Mouse (Mus musculus): ENCODE measurements around the gene Popdc2. TPM values are rescaled to one million over a fixed set of nuclear protein-coding genes. Genes with fewer than 3 reads are reported as not detected.
"Not testable (repeated sequence)": the region's sequence is repeated elsewhere in the genome, so short reads cannot be mapped to it uniquely, and the experiment has no call there.

Gene Popdc2
- 9.9 and 13.7 TPM in 2 replicates for polyA plus RNA-seq (2015; fragmentation: Nextera tagmentation; extraction: Ambion mirVana)

GRCm38 (mm10) chr16:38361933-38362332 is at the start of gene Popdc2:
Gene Popdc2 (plus strand): TSS chr16:38362209.
- ATAC-seq (ENCODE audit: insufficient read depth, low FRiP score, low read depth) = no peak
- no peaks in the 10 kb centered on the region for H3K9me3 ChIP-seq
- H3K4me1 ChIP-seq = peaks cover 8% of the 10 kb centered on the region
- 11% methylated on average over 10 of the region's 10 CpGs for WGBS
- no peak within 1 kb of the TSS for H3K9ac ChIP-seq
- H3K27ac ChIP-seq = 0 out of 2 replicates have a peak within 1 kb of the TSS, but pooled peaks have one; percentile 21
- H3K36me3 ChIP-seq = no peaks in the 10 kb centered on the region
- peak within 1 kb of the TSS; percentile 27 for H3K4me2 ChIP-seq
- H3K4me3 ChIP-seq (replicated peaks) = peak within 1 kb of the TSS; percentile 8
- no peaks in the 10 kb centered on the region for H3K27me3 ChIP-seq (replicated peaks)

GRCm38 (mm10) chr16:38318492-38318891 is 43.5 kb upstream of the Popdc2 start:
- H3K9me3 ChIP-seq = no peaks in the 10 kb centered on the region
- H3K4me1 ChIP-seq = no peaks in the 10 kb centered on the region
- no peak overlapping the region for H3K4me2 ChIP-seq
- 76% methylated on average over 9 of the region's 9 CpGs for WGBS
- H3K27me3 ChIP-seq (replicated peaks) = no peaks in the 10 kb centered on the region
- no peak for ATAC-seq (ENCODE audit: insufficient read depth, low FRiP score, low read depth)
- H3K36me3 ChIP-seq = no peaks in the 10 kb centered on the region
- no peak overlapping the region for H3K9ac ChIP-seq
- H3K27ac ChIP-seq = no peak overlapping the region
- no peak overlapping the region for H3K4me3 ChIP-seq (replicated peaks)

- Histone ChIP-seq H3K9me3 (no peaks in the 10 kb centered on the region), H3K27ac (no peak overlapping the region), H3K4me3 (replicated peaks) (no peak overlapping the region), H3K36me3 (no peaks in the 10 kb centered on the region), H3K4me1 (no peaks in the 10 kb centered on the region), H3K27me3 (replicated peaks) (no peaks in the 10 kb centered on the region), H3K9ac (no peak overlapping the region), H3K4me2 (no peak overlapping the region)
- ATAC-seq (ENCODE audit: insufficient read depth, low FRiP score, low read depth) = no peak
- WGBS = 90% methylated on average over 4 of the region's 4 CpGs
These were observed 42.9 kb upstream of the Popdc2 start for GRCm38 (mm10) chr16:38319087-38319486.

- no peaks in the 10 kb centered on the region for H3K4me1 ChIP-seq
- no peak overlapping the region for H3K27ac ChIP-seq
- no peaks in the 10 kb centered on the region for H3K9me3 ChIP-seq
- peak overlapping the region; percentile 40 for H3K4me2 ChIP-seq
- H3K27me3 ChIP-seq (replicated peaks) = no peaks in the 10 kb centered on the region
- 28% methylated on average over 17 of the region's 17 CpGs for WGBS
- H3K9ac ChIP-seq = no peak overlapping the region
- no peak overlapping the region for H3K4me3 ChIP-seq (replicated peaks)
- H3K36me3 ChIP-seq = no peaks in the 10 kb centered on the region
- no peak for ATAC-seq (ENCODE audit: insufficient read depth, low FRiP score, low read depth)
These were observed 40.5 kb upstream of the Popdc2 start for GRCm38 (mm10) chr16:38321452-38321935.

- no peak overlapping the region for H3K9ac ChIP-seq
These were observed 37.7 kb upstream of the Popdc2 start for GRCm38 (mm10) chr16:38324311-38324710.

GRCm38 (mm10) chr16:38326778-38327397 is 35.1 kb upstream of the Popdc2 start:
- no peaks in the 10 kb centered on the region for H3K27me3 ChIP-seq (replicated peaks)
- H3K4me3 ChIP-seq (replicated peaks) = no peak overlapping the region
- H3K9me3 ChIP-seq = no peaks in the 10 kb centered on the region
- H3K27ac ChIP-seq = no peak overlapping the region
- no peak overlapping the region for H3K9ac ChIP-seq
- WGBS = 86% methylated on average over 11 of the region's 11 CpGs
- H3K4me2 ChIP-seq = no peak overlapping the region
- H3K36me3 ChIP-seq = no peaks in the 10 kb centered on the region
- no peaks in the 10 kb centered on the region for H3K4me1 ChIP-seq
- no peak for ATAC-seq (ENCODE audit: insufficient read depth, low FRiP score, low read depth)

More at GRCm38 (mm10) chr16:38324311-38324710, 37.7 kb upstream of the Popdc2 start:
- 93% methylated on average over 15 of the region's 15 CpGs for WGBS
- no peak overlapping the region for H3K27ac ChIP-seq
- no peak overlapping the region for H3K4me2 ChIP-seq
- H3K4me3 ChIP-seq (replicated peaks) = no peak overlapping the region
- no peak for ATAC-seq (ENCODE audit: insufficient read depth, low FRiP score, low read depth)
- no peaks in the 10 kb centered on the region for H3K27me3 ChIP-seq (replicated peaks)
- no peaks in the 10 kb centered on the region for H3K9me3 ChIP-seq
- H3K4me1 ChIP-seq = no peaks in the 10 kb centered on the region
- no peaks in the 10 kb centered on the region for H3K36me3 ChIP-seq

- Histone ChIP-seq H3K9me3 (no peaks in the 10 kb centered on the region), H3K4me1 (no peaks in the 10 kb centered on the region), H3K27ac (no peak overlapping the region), H3K4me2 (no peak overlapping the region), H3K9ac (no peak overlapping the region), H3K36me3 (no peaks in the 10 kb centered on the region), H3K4me3 (replicated peaks) (no peak overlapping the region), H3K27me3 (replicated peaks) (no peaks in the 10 kb centered on the region)
- ATAC-seq (ENCODE audit: insufficient read depth, low FRiP score, low read depth) = no peak
- 83% methylated on average over 3 of the region's 3 CpGs for WGBS
These were observed 32.7 kb upstream of the Popdc2 start for GRCm38 (mm10) chr16:38329340-38329739.

GRCm38 (mm10) chr16:38334431-38334830 is 27.6 kb upstream of the Popdc2 start:
- Histone ChIP-seq H3K4me3 (replicated peaks) (no peak overlapping the region), H3K9ac (no peak overlapping the region), H3K36me3 (no peaks in the 10 kb centered on the region), H3K27ac (no peak overlapping the region), H3K27me3 (replicated peaks) (no peaks in the 10 kb centered on the region), H3K4me1 (no peaks in the 10 kb centered on the region), H3K9me3 (no peaks in the 10 kb centered on the region), H3K4me2 (no peak overlapping the region)
- no peak for ATAC-seq (ENCODE audit: insufficient read depth, low FRiP score, low read depth)
- 27% methylated on average over 6 of the region's 6 CpGs for WGBS

GRCm38 (mm10) chr16:38338077-38338476 is 23.9 kb upstream of the Popdc2 start:
- H3K4me1 ChIP-seq; H3K36me3 ChIP-seq; H3K4me3 ChIP-seq (replicated peaks); H3K9me3 ChIP-seq; ATAC-seq (ENCODE audit: insufficient read depth, low FRiP score, low read depth); H3K27ac ChIP-seq; H3K27me3 ChIP-seq (replicated peaks); H3K4me2 ChIP-seq; H3K9ac ChIP-seq: not testable (repeated sequence)
- WGBS = 83% methylated on average over 4 of the region's 4 CpGs

- WGBS = 12% methylated on average over 30 of the region's 30 CpGs
- ATAC-seq (ENCODE audit: insufficient read depth, low FRiP score, low read depth) = peak; percentile 82
- Histone ChIP-seq H3K4me3 (replicated peaks) (peak within 1 kb of the TSS; percentile 35), H3K9me3 (no peaks in the 10 kb centered on the region), H3K9ac (no peak within 1 kb of the TSS), H3K27ac (no peak within 1 kb of the TSS), H3K4me2 (peak within 1 kb of the TSS; percentile 74), H3K27me3 (replicated peaks) (no peaks in the 10 kb centered on the region), H3K4me1 (peaks cover 8% of the 10 kb centered on the region), H3K36me3 (no peaks in the 10 kb centered on the region)
These were observed 20.3 kb upstream of the Popdc2 start, which contains the start of gene Maats1 for GRCm38 (mm10) chr16:38341396-38342324. Gene Maats1 (minus strand): TSS chr16:38342143.

- ATAC-seq (ENCODE audit: insufficient read depth, low FRiP score, low read depth) = no peak
- peaks cover 16% of the 10 kb centered on the region for H3K4me1 ChIP-seq
- H3K9me3 ChIP-seq = no peaks in the 10 kb centered on the region
- H3K27ac ChIP-seq = no peak overlapping the region
- H3K9ac ChIP-seq = no peak overlapping the region
- WGBS = 65% methylated on average over 3 of the region's 3 CpGs
- no peak overlapping the region for H3K4me2 ChIP-seq
- no peak overlapping the region for H3K4me3 ChIP-seq (replicated peaks)
- no peaks in the 10 kb centered on the region for H3K27me3 ChIP-seq (replicated peaks)
- H3K36me3 ChIP-seq = no peaks in the 10 kb centered on the region
These were observed 16.9 kb upstream of the Popdc2 start for GRCm38 (mm10) chr16:38344941-38345725.
